Mouse (Mus musculus): ENCODE data around the gene Morc1. TPM values are rescaled to one million over a fixed set of nuclear protein-coding genes. Genes with fewer than 3 reads are reported as not detected.

Morc1 gene
- 0.04 and 0.09 TPM in 2 replicates for polyA plus RNA-seq (2012; rRNA removed)

DNA sequence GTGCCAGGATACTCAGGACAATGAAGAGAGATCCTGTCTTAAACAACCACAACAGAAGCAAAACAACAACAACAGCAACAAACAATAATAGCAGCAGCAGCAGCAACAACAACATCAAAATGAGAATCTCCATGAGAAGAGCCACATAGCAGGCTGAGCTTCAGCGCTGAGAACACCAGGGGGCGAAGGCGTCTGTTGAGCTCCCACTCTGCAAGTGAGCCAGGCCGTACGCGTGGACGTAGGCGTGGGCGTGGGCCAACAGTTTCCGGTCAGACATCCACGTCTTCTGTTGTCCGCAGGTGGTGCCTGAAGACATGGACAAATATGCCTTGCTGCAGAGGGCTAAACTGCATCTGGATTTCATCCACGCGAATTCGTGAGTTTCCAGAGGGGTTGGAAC lies at the start of gene Morc1:
TSS of gene Morc1 (plus strand) at position 211 of the 400 bp plus-strand sequence.

GRCm38 (mm10) chr16:48412246-48412645 lies 18.8 kb upstream of the Morc1 start, which contains the start of gene Gm5485:
Gm5485 (minus strand) TSS chr16:48412416.

Other genes starting within 250 kb of the Morc1 start
- gene Dppa4, start 147.5 kb upstream of the Morc1 start, polyA plus RNA-seq (2012; rRNA removed) = not detected in 2 replicates
- gene Dppa2, start 127.3 kb upstream of the Morc1 start, polyA plus RNA-seq (2012; rRNA removed) = not detected in 2 replicates
- not detected in 2 replicates for gene Gm5485, start 18.8 kb upstream of the Morc1 start, polyA plus RNA-seq (2012; rRNA removed)

Measured in central nervous system, embryonic 18 days (tissue).